Mouse (Mus musculus) MEL (cell line): Measurements from ENCODE around the gene Pknox2. TPM values are rescaled to one million over a fixed set of nuclear protein-coding genes. Genes with fewer than 3 reads are reported as not detected.

Experiments
- DNase-seq: peaks from one replicate; pipeline ENCODE4 v3.0.0; 2011; ENCODE audit warnings: low read depth, low spot score
- H3K27ac ChIP-seq: 2 replicates; pipeline ENCODE4 v1.5.1; 2012; ENCODE audit warnings: low read depth, mild to moderate bottlenecking, control low read depth, low read length, moderate library complexity; ENCODE audit not compliant: control insufficient read depth
- H3K27me3 ChIP-seq, 2 experiments: fragments of 150-350 bp in 1 of 2; sonication (generic) in 1 of 2; 2 replicates each; pipeline ENCODE4 v1.6.1; 2012; ENCODE audit warnings: low read length in 2 of 2, mild to moderate bottlenecking in 2 of 2, improper control_type of control experiment in 1 of 2, moderate library complexity in 1 of 2; ENCODE audit not compliant: insufficient read depth in 2 of 2, control insufficient read depth in 1 of 2
- H3K36me3 ChIP-seq, 2 experiments: 2 replicates each; pipeline ENCODE4 v1.6.1; 2012 to 2014; ENCODE audit warnings: low read length in 2 of 2, improper control_type of control experiment in 1 of 2, inconsistent platforms in 1 of 2, mild to moderate bottlenecking in 1 of 2; ENCODE audit not compliant: insufficient read depth in 2 of 2, control insufficient read depth in 1 of 2
- H3K4me1 ChIP-seq, 2 experiments: fragments of 150-350 bp in 1 of 2; sonication (generic) in 1 of 2; 2 replicates each; pipeline ENCODE4 v1.6.1; 2012; ENCODE audit warnings: low read length in 2 of 2, improper control_type of control experiment in 1 of 2, mild to moderate bottlenecking in 1 of 2; ENCODE audit not compliant: insufficient read depth in 2 of 2, control insufficient read depth in 1 of 2
- H3K4me3 ChIP-seq, 2 experiments: fragments of 150-350 bp in 1 of 2; sonication (generic) in 1 of 2; 2 replicates each; pipeline ENCODE4 v1.5.1; 2012; ENCODE audit warnings: low read depth in 2 of 2, low read length in 2 of 2, mild to moderate bottlenecking in 2 of 2, moderate library complexity in 2 of 2, control low read depth in 1 of 2, improper control_type of control experiment in 1 of 2; ENCODE audit not compliant: control insufficient read depth in 1 of 2, insufficient read depth in 1 of 2
- H3K79me2 ChIP-seq: 2 replicates; pipeline ENCODE4 v1.6.1; 2012; ENCODE audit warnings: mild to moderate bottlenecking, low read length, moderate library complexity; ENCODE audit not compliant: control insufficient read depth, poor library complexity, insufficient read depth
- H3K9ac ChIP-seq: 2 replicates; pipeline ENCODE4 v1.6.1; 2012; ENCODE audit warnings: low read depth, mild to moderate bottlenecking, control low read depth, low read length, moderate library complexity; ENCODE audit not compliant: control insufficient read depth, poor library complexity, severe bottlenecking
- H3K9me3 ChIP-seq: fragments of 150-350 bp; sonication (generic); replicated peaks from 2 replicates; pipeline ENCODE4 v1.6.1; 2012; ENCODE audit warnings: mild to moderate bottlenecking, low read length, improper control_type of control experiment, moderate library complexity; ENCODE audit not compliant: insufficient read depth
- BHLHE40 ChIP-seq: IDR thresholded peaks from 2 replicates; pipeline ENCODE4 v1.6.1; 2012; ENCODE audit warnings: low read depth, mild to moderate bottlenecking, inconsistent platforms, low read length, improper control_type of control experiment, borderline replicate concordance
- CHD2 ChIP-seq: IDR thresholded peaks from 2 replicates; pipeline ENCODE4 v1.6.1; 2011; ENCODE audit warnings: low read length, improper control_type of control experiment
- CTCF ChIP-seq, 3 experiments: IDR thresholded peaks in 2 of 3; conservative IDR thresholded peaks in 1 of 3; 2 replicates each; pipeline ENCODE4 v1.5.1; 2011 to 2012; ENCODE audit warnings: low read length in 3 of 3, low read depth in 2 of 3, mild to moderate bottlenecking in 2 of 3, improper control_type of control experiment in 1 of 3, inconsistent platforms in 1 of 3, mixed read lengths in 1 of 3, moderate library complexity in 1 of 3; ENCODE audit not compliant: control insufficient read depth in 1 of 3, insufficient read depth in 1 of 3, poor library complexity in 1 of 3, severe bottlenecking in 1 of 3
- E2F4 ChIP-seq: IDR thresholded peaks from 2 replicates; pipeline ENCODE4 v1.6.1; 2011; ENCODE audit warnings: low read depth, low read length, improper control_type of control experiment, borderline replicate concordance
- EP300 ChIP-seq, 2 experiments: IDR thresholded peaks; 2 replicates each; pipeline ENCODE4 v1.6.1; 2011; ENCODE audit warnings: improper control_type of control experiment in 2 of 2, low read length in 2 of 2, low read depth in 1 of 2, mild to moderate bottlenecking in 1 of 2
- ETS1 ChIP-seq: IDR thresholded peaks from 2 replicates; pipeline ENCODE4 v1.6.1; 2012; ENCODE audit warnings: low read depth, mild to moderate bottlenecking, inconsistent platforms, low read length, improper control_type of control experiment, moderate library complexity
- GABPA ChIP-seq: IDR thresholded peaks from 2 replicates; pipeline ENCODE4 v1.6.1; 2012; ENCODE audit warnings: low read depth, mild to moderate bottlenecking, inconsistent platforms, low read length, improper control_type of control experiment, moderate library complexity
- JUND ChIP-seq: IDR thresholded peaks from 2 replicates; pipeline ENCODE4 v1.6.1; 2011; ENCODE audit warnings: low read depth, mild to moderate bottlenecking, improper control_type of control experiment, low read length
- KAT2A ChIP-seq: conservative IDR thresholded peaks from 2 replicates; pipeline ENCODE4 v1.6.1; 2012; ENCODE audit warnings: low read depth, low read length, improper control_type of control experiment, inconsistent platforms
- MAX ChIP-seq: IDR thresholded peaks from 2 replicates; pipeline ENCODE4 v1.6.1; 2011; ENCODE audit warnings: low read length, improper control_type of control experiment
- MAZ ChIP-seq: IDR thresholded peaks from 2 replicates; pipeline ENCODE4 v1.6.1; 2012; ENCODE audit warnings: low read depth, mild to moderate bottlenecking, inconsistent platforms, low read length, improper control_type of control experiment
- MXI1 ChIP-seq: IDR thresholded peaks from 2 replicates; pipeline ENCODE4 v1.6.1; 2011; ENCODE audit warnings: mild to moderate bottlenecking, low read depth, low read length, improper control_type of control experiment
- MYC ChIP-seq: IDR thresholded peaks from 2 replicates; pipeline ENCODE4 v1.6.1; 2011; ENCODE audit warnings: low read depth, mild to moderate bottlenecking, low read length, improper control_type of control experiment, moderate library complexity
- NELFE ChIP-seq: IDR thresholded peaks from 2 replicates; pipeline ENCODE4 v1.6.1; 2011; ENCODE audit warnings: low read depth, low read length, improper control_type of control experiment
- POLR2AphosphoS2 ChIP-seq: IDR thresholded peaks from 2 replicates; pipeline ENCODE4 v1.6.1; 2011; ENCODE audit warnings: low read length, improper control_type of control experiment
- RAD21 ChIP-seq: IDR thresholded peaks from 2 replicates; pipeline ENCODE4 v1.6.1; 2011; ENCODE audit warnings: mild to moderate bottlenecking, low read depth, low read length, improper control_type of control experiment
- SMC3 ChIP-seq: IDR thresholded peaks from 2 replicates; pipeline ENCODE4 v1.6.1; 2011; ENCODE audit warnings: low read depth, low read length, improper control_type of control experiment
- TAL1 ChIP-seq: IDR thresholded peaks from 2 replicates; pipeline ENCODE4 v1.6.1; 2012; ENCODE audit warnings: mild to moderate bottlenecking, inconsistent platforms, low read length, moderate library complexity, mixed read lengths
- TBP ChIP-seq: IDR thresholded peaks from 2 replicates; pipeline ENCODE4 v1.8.0; 2011; ENCODE audit warnings: low read depth, low read length, improper control_type of control experiment
- TCF12 ChIP-seq: IDR thresholded peaks from 2 replicates; pipeline ENCODE4 v1.6.1; 2014; ENCODE audit warnings: low read depth, mild to moderate bottlenecking, inconsistent platforms, low read length, improper control_type of control experiment, moderate library complexity
- UBTF ChIP-seq: IDR thresholded peaks from 2 replicates; pipeline ENCODE4 v1.6.1; 2012; ENCODE audit warnings: low read depth, mild to moderate bottlenecking, inconsistent platforms, low read length, improper control_type of control experiment, moderate library complexity, borderline replicate concordance; ENCODE audit not compliant: insufficient read depth
- USF1 ChIP-seq: IDR thresholded peaks from 2 replicates; pipeline ENCODE4 v1.6.1; 2014; ENCODE audit warnings: low read depth, mild to moderate bottlenecking, inconsistent platforms, low read length, improper control_type of control experiment, moderate library complexity
- USF2 ChIP-seq, 2 experiments: IDR thresholded peaks; 2 replicates each; pipeline ENCODE4 v1.6.1; 2011 to 2012; ENCODE audit warnings: improper control_type of control experiment in 2 of 2, low read length in 2 of 2, borderline replicate concordance in 1 of 2, inconsistent platforms in 1 of 2, low read depth in 1 of 2, mild to moderate bottlenecking in 1 of 2; ENCODE audit not compliant: insufficient read depth in 1 of 2
- ZC3H11A ChIP-seq: IDR thresholded peaks from 2 replicates; pipeline ENCODE4 v1.6.1; 2012; ENCODE audit warnings: low read depth, mild to moderate bottlenecking, inconsistent platforms, low read length, improper control_type of control experiment
- ZKSCAN1 ChIP-seq: IDR thresholded peaks from 2 replicates; pipeline ENCODE4 v1.6.1; 2012; ENCODE audit warnings: low read depth, mild to moderate bottlenecking, inconsistent platforms, low read length, improper control_type of control experiment, moderate library complexity
- ZNF384 ChIP-seq: IDR thresholded peaks from 2 replicates; pipeline ENCODE4 v1.6.1; 2012; ENCODE audit warnings: low read depth, mild to moderate bottlenecking, inconsistent platforms, low read length, improper control_type of control experiment
- polyA plus RNA-seq, 2 experiments: library from polyadenylated mRNA; stranded (reverse) in 1 of 2; unstranded in 1 of 2; fragments of >175 nt in 1 of 2; fragments of >200 nt in 1 of 2; gene quantifications; 2 replicates each; pipeline versions ENCODE4 v1.2.1 to v1.2.4; 2012; ENCODE audit warnings: low replicate concordance in 2 of 2, low read depth in 1 of 2; ENCODE audit not compliant: insufficient read length in 2 of 2, insufficient read depth in 1 of 2, missing spikeins in 1 of 2
- total RNA-seq: library from RNA; depleted of rRNA; stranded (reverse); fragments of 300-350 nt; gene quantifications from 2 replicates; pipeline ENCODE4 v1.2.3, GENCODE M21; 2012

Gene Pknox2
- total and polyA plus RNA-seq, 3 experiments = not detected

GRCm38 (mm10) chr9:36972089-36972488 is 175.1 kb downstream of the Pknox2 start:
- DNase-seq = no peak
- H3K4me3 ChIP-seq = no peak overlapping the region
- no peaks in the 10 kb centered on the region for H3K27me3 ChIP-seq
- no peaks in the 10 kb centered on the region for H3K4me1 ChIP-seq
- H3K79me2 ChIP-seq = no peaks in the 10 kb centered on the region
- H3K9me3 ChIP-seq = no peaks in the 10 kb centered on the region
- no peak overlapping the region for H3K9ac ChIP-seq
- TF ChIP-seq JUND (no peak), MXI1 (no peak), CHD2 (no peak), GABPA (no peak)
- no peak overlapping the region for H3K27ac ChIP-seq
- no peaks in the 10 kb centered on the region for H3K36me3 ChIP-seq

- TF ChIP-seq NELFE (no peak), MYC (no peak), POLR2AphosphoS2 (no peak), TCF12 (no peak), UBTF (no peak), USF2 (IDR thresholded peaks at IDR 0.05; ENCODE audit: borderline replicate concordance in 1 of 2, insufficient read depth in 1 of 2, low read depth in 1 of 2, low read length in 2 of 2) (no peak)
- Histone ChIP-seq H3K27me3 (no peaks in the 10 kb centered on the region; a peak in 1 of 4 replicates), H3K9me3 (no peaks in the 10 kb centered on the region), H3K79me2 (no peaks in the 10 kb centered on the region), H3K36me3 (no peaks in the 10 kb centered on the region), H3K9ac (no peak overlapping the region), H3K4me3 (no peak overlapping the region), H3K4me1 (no peaks in the 10 kb centered on the region), H3K27ac (no peak overlapping the region)
- DNase-seq = no peak
Measured at GRCm38 (mm10) chr9:36971066-36971465, 176.1 kb downstream of the Pknox2 start.

GRCm38 (mm10) chr9:36970651-36971050 is 176.6 kb downstream of the Pknox2 start:
- no peaks in the 10 kb centered on the region for H3K9me3 ChIP-seq
- no peak overlapping the region for H3K4me3 ChIP-seq
- H3K27ac ChIP-seq = no peak overlapping the region
- peak; percentile 71 for DNase-seq
- no peaks in the 10 kb centered on the region for H3K4me1 ChIP-seq
- no peaks in the 10 kb centered on the region for H3K36me3 ChIP-seq
- no peak overlapping the region for H3K9ac ChIP-seq
- no peaks in the 10 kb centered on the region; a peak in 1 of 4 replicates for H3K27me3 ChIP-seq
- H3K79me2 ChIP-seq = no peaks in the 10 kb centered on the region
- TF ChIP-seq TBP = no peak
- peak; percentile 55 to 72 (median 67) for TF ChIP-seq CTCF (IDR thresholded peaks at IDR 0.05 in 2 of 3, conservative IDR thresholded peaks at IDR 0.05 in 1 of 3; ENCODE audit: control insufficient read depth in 1 of 3, insufficient read depth in 1 of 3, low read depth in 2 of 3, low read length in 3 of 3, poor library complexity in 1 of 3, severe bottlenecking in 1 of 3)
- no peak for TF ChIP-seq MXI1
- TF ChIP-seq E2F4 = no peak
- peak; percentile 62; the same call in 1 of the 2 replicates for TF ChIP-seq ZKSCAN1
- TF ChIP-seq MAZ = no peak
- peak; percentile 83 for TF ChIP-seq SMC3
- no peak for TF ChIP-seq EP300 (IDR thresholded peaks at IDR 0.05; ENCODE audit: low read depth in 1 of 2, low read length in 2 of 2)
- no peak for TF ChIP-seq POLR2AphosphoS2
- no peak for TF ChIP-seq KAT2A
- no peak for TF ChIP-seq TCF12
- TF ChIP-seq USF1 = no peak
- TF ChIP-seq MAX = no peak
- TF ChIP-seq ETS1 = no peak
- no peak for TF ChIP-seq BHLHE40
- no peak for TF ChIP-seq USF2 (IDR thresholded peaks at IDR 0.05; ENCODE audit: borderline replicate concordance in 1 of 2, insufficient read depth in 1 of 2, low read depth in 1 of 2, low read length in 2 of 2)
- peak; percentile 56 for TF ChIP-seq RAD21
- TF ChIP-seq JUND = 0 out of 2 replicates have a peak, but pooled peaks have one; percentile 14
- TF ChIP-seq GABPA = no peak
- TF ChIP-seq ZNF384 = peak; percentile 99
- peak; percentile 39; the same call in 1 of the 2 replicates for TF ChIP-seq ZC3H11A
- TF ChIP-seq TAL1 = no peak
